Mouse (Mus musculus) MEL (cell line): ENCODE data around the gene Maml2. TPM values are rescaled to one million over a fixed set of nuclear protein-coding genes. Genes with fewer than 3 reads are reported as not detected.

Experiments
- DNase-seq: peaks from one replicate; pipeline ENCODE4 v3.0.0; 2011; ENCODE audit warnings: low read depth, low spot score
- H3K27ac ChIP-seq: 2 replicates; pipeline ENCODE4 v1.5.1; 2012; ENCODE audit warnings: low read depth, mild to moderate bottlenecking, control low read depth, low read length, moderate library complexity; ENCODE audit not compliant: control insufficient read depth
- H3K27me3 ChIP-seq, 2 experiments: fragments of 150-350 bp in 1 of 2; sonication (generic) in 1 of 2; 2 replicates each; pipeline ENCODE4 v1.6.1; 2012; ENCODE audit warnings: low read length in 2 of 2, mild to moderate bottlenecking in 2 of 2, improper control_type of control experiment in 1 of 2, moderate library complexity in 1 of 2; ENCODE audit not compliant: insufficient read depth in 2 of 2, control insufficient read depth in 1 of 2
- H3K36me3 ChIP-seq, 2 experiments: 2 replicates each; pipeline ENCODE4 v1.6.1; 2012 to 2014; ENCODE audit warnings: low read length in 2 of 2, improper control_type of control experiment in 1 of 2, inconsistent platforms in 1 of 2, mild to moderate bottlenecking in 1 of 2; ENCODE audit not compliant: insufficient read depth in 2 of 2, control insufficient read depth in 1 of 2
- H3K4me1 ChIP-seq, 2 experiments: fragments of 150-350 bp in 1 of 2; sonication (generic) in 1 of 2; 2 replicates each; pipeline ENCODE4 v1.6.1; 2012; ENCODE audit warnings: low read length in 2 of 2, improper control_type of control experiment in 1 of 2, mild to moderate bottlenecking in 1 of 2; ENCODE audit not compliant: insufficient read depth in 2 of 2, control insufficient read depth in 1 of 2
- H3K4me3 ChIP-seq, 2 experiments: fragments of 150-350 bp in 1 of 2; sonication (generic) in 1 of 2; 2 replicates each; pipeline ENCODE4 v1.5.1; 2012; ENCODE audit warnings: low read depth in 2 of 2, low read length in 2 of 2, mild to moderate bottlenecking in 2 of 2, moderate library complexity in 2 of 2, control low read depth in 1 of 2, improper control_type of control experiment in 1 of 2; ENCODE audit not compliant: control insufficient read depth in 1 of 2, insufficient read depth in 1 of 2
- H3K79me2 ChIP-seq: 2 replicates; pipeline ENCODE4 v1.6.1; 2012; ENCODE audit warnings: mild to moderate bottlenecking, low read length, moderate library complexity; ENCODE audit not compliant: control insufficient read depth, poor library complexity, insufficient read depth
- H3K9ac ChIP-seq: 2 replicates; pipeline ENCODE4 v1.6.1; 2012; ENCODE audit warnings: low read depth, mild to moderate bottlenecking, control low read depth, low read length, moderate library complexity; ENCODE audit not compliant: control insufficient read depth, poor library complexity, severe bottlenecking
- H3K9me3 ChIP-seq: fragments of 150-350 bp; sonication (generic); replicated peaks from 2 replicates; pipeline ENCODE4 v1.6.1; 2012; ENCODE audit warnings: mild to moderate bottlenecking, low read length, improper control_type of control experiment, moderate library complexity; ENCODE audit not compliant: insufficient read depth
- CHD1 ChIP-seq: IDR thresholded peaks from 2 replicates; pipeline ENCODE4 v1.6.1; 2012; ENCODE audit warnings: low read depth, mild to moderate bottlenecking, inconsistent platforms, low read length, improper control_type of control experiment
- CTCF ChIP-seq, 3 experiments: IDR thresholded peaks in 2 of 3; conservative IDR thresholded peaks in 1 of 3; 2 replicates each; pipeline ENCODE4 v1.5.1; 2011 to 2012; ENCODE audit warnings: low read length in 3 of 3, low read depth in 2 of 3, mild to moderate bottlenecking in 2 of 3, improper control_type of control experiment in 1 of 3, inconsistent platforms in 1 of 3, mixed read lengths in 1 of 3, moderate library complexity in 1 of 3; ENCODE audit not compliant: control insufficient read depth in 1 of 3, insufficient read depth in 1 of 3, poor library complexity in 1 of 3, severe bottlenecking in 1 of 3
- ELF1 ChIP-seq: IDR thresholded peaks from 2 replicates; pipeline ENCODE4 v1.6.1; 2014; ENCODE audit warnings: low read depth, mild to moderate bottlenecking, inconsistent platforms, low read length, improper control_type of control experiment, moderate library complexity
- ETS1 ChIP-seq: IDR thresholded peaks from 2 replicates; pipeline ENCODE4 v1.6.1; 2012; ENCODE audit warnings: low read depth, mild to moderate bottlenecking, inconsistent platforms, low read length, improper control_type of control experiment, moderate library complexity
- HCFC1 ChIP-seq: IDR thresholded peaks from 2 replicates; pipeline ENCODE4 v1.6.1; 2012; ENCODE audit warnings: low read depth, mild to moderate bottlenecking, inconsistent platforms, low read length, improper control_type of control experiment, moderate library complexity
- MEF2A ChIP-seq: IDR thresholded peaks from 2 replicates; pipeline ENCODE4 v1.6.1; 2014; ENCODE audit warnings: low read depth, mild to moderate bottlenecking, inconsistent platforms, low read length, improper control_type of control experiment; ENCODE audit not compliant: poor library complexity, insufficient replicate concordance, severe bottlenecking; ENCODE audit errors: extremely low read depth
- NRF1 ChIP-seq: IDR thresholded peaks from 2 replicates; pipeline ENCODE4 v1.6.1; 2014; ENCODE audit warnings: low read depth, mild to moderate bottlenecking, inconsistent platforms, low read length, improper control_type of control experiment, moderate library complexity; ENCODE audit not compliant: poor library complexity, insufficient read depth, severe bottlenecking
- POLR2A ChIP-seq, 2 experiments: IDR thresholded peaks; 2 replicates each; pipeline ENCODE4 v1.6.1; 2011 to 2012; ENCODE audit warnings: low read length in 2 of 2, mild to moderate bottlenecking in 2 of 2, control low read depth in 1 of 2, improper control_type of control experiment in 1 of 2, low read depth in 1 of 2, moderate library complexity in 1 of 2; ENCODE audit not compliant: control insufficient read depth in 1 of 2, insufficient read depth in 1 of 2, poor library complexity in 1 of 2
- RCOR1 ChIP-seq: IDR thresholded peaks from 2 replicates; pipeline ENCODE4 v1.6.1; 2012; ENCODE audit warnings: low read depth, mild to moderate bottlenecking, inconsistent platforms, low read length, improper control_type of control experiment
- SMC3 ChIP-seq: IDR thresholded peaks from 2 replicates; pipeline ENCODE4 v1.6.1; 2011; ENCODE audit warnings: low read depth, low read length, improper control_type of control experiment
- TAL1 ChIP-seq: IDR thresholded peaks from 2 replicates; pipeline ENCODE4 v1.6.1; 2012; ENCODE audit warnings: mild to moderate bottlenecking, inconsistent platforms, low read length, moderate library complexity, mixed read lengths
- TBP ChIP-seq: IDR thresholded peaks from 2 replicates; pipeline ENCODE4 v1.8.0; 2011; ENCODE audit warnings: low read depth, low read length, improper control_type of control experiment
- TCF12 ChIP-seq: IDR thresholded peaks from 2 replicates; pipeline ENCODE4 v1.6.1; 2014; ENCODE audit warnings: low read depth, mild to moderate bottlenecking, inconsistent platforms, low read length, improper control_type of control experiment, moderate library complexity
- USF1 ChIP-seq: IDR thresholded peaks from 2 replicates; pipeline ENCODE4 v1.6.1; 2014; ENCODE audit warnings: low read depth, mild to moderate bottlenecking, inconsistent platforms, low read length, improper control_type of control experiment, moderate library complexity
- ZC3H11A ChIP-seq: IDR thresholded peaks from 2 replicates; pipeline ENCODE4 v1.6.1; 2012; ENCODE audit warnings: low read depth, mild to moderate bottlenecking, inconsistent platforms, low read length, improper control_type of control experiment
- polyA plus RNA-seq, 2 experiments: library from polyadenylated mRNA; stranded (reverse) in 1 of 2; unstranded in 1 of 2; fragments of >175 nt in 1 of 2; fragments of >200 nt in 1 of 2; gene quantifications; 2 replicates each; pipeline versions ENCODE4 v1.2.1 to v1.2.4; 2012; ENCODE audit warnings: low replicate concordance in 2 of 2, low read depth in 1 of 2; ENCODE audit not compliant: insufficient read length in 2 of 2, insufficient read depth in 1 of 2, missing spikeins in 1 of 2
- total RNA-seq: library from RNA; depleted of rRNA; stranded (reverse); fragments of 300-350 nt; gene quantifications from 2 replicates; pipeline ENCODE4 v1.2.3, GENCODE M21; 2012

The Maml2 gene
- total and polyA plus RNA-seq, 3 experiments, result 0.08 to 0.47 TPM; not detected in 1

GRCm38 (mm10) chr9:13302183-13302825 is 4.5 kb downstream of the Maml2 start:
- Histone ChIP-seq H3K27ac (no peak overlapping the region), H3K9ac (no peak overlapping the region), H3K9me3 (no peaks in the 10 kb centered on the region)
- TF ChIP-seq TAL1 (no peak), USF1 (no peak), MEF2A (no peak), RCOR1 (no peak), ETS1 (no peak), SMC3 (no peak), TBP (no peak), TCF12 (no peak), ELF1 (no peak), NRF1 (no peak), CTCF (IDR thresholded peaks at IDR 0.05 in 2 of 3, conservative IDR thresholded peaks at IDR 0.05 in 1 of 3; ENCODE audit: control insufficient read depth in 1 of 3, insufficient read depth in 1 of 3, low read depth in 2 of 3, low read length in 3 of 3, poor library complexity in 1 of 3, severe bottlenecking in 1 of 3) (no peak), CHD1 (no peak), ZC3H11A (no peak)
- TF ChIP-seq, all 39 proteins: peak for 0
- Histone ChIP-seq H3K79me2 (no peaks in the 10 kb centered on the region; the same call in 1 of the 2 replicates), H3K4me1 (peaks cover 5 to 8% of the 10 kb centered on the region in 2 experiments), H3K4me3 (no peak overlapping the region), H3K36me3 (0 out of 4 replicates have a peak, but pooled peaks cover 0 to 2% of the 10 kb centered on the region in 2 experiments), H3K27me3 (peaks cover 3 to 4% of the 10 kb centered on the region in 2 experiments; a peak in 3 of 4 replicates)
- no peak for DNase-seq

DNA sequence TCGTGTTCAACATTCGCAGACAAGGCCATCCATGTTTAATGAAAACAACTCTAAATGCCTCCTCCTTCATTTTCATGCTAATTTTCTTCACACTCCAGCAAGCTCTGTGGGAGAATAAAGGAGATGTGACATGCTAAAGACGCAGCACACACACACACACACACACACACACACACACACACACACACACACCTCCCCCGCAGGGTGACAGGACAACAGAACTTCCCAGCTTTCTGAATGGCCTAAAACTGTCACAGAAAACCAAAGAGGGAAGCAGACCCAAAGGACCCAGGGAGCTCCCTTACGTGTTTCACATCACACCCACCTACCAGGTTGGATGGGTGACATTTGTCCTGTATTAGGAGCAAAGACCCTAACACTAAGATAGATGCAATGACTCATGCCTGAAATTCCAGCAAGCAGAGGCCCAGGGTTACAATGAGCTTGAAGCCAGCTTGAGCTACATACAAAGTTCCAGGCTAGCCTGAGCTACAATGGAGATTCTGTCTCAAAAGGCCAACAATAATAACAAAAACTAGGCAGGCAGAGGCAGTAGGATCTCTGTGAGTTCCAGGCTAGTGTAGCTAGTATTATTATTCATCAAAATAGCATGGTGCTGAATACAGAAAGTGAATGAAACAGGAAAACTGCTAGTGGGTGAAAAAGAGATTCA is 5.5 kb downstream of the Maml2 start:
- no peaks in the 10 kb centered on the region for H3K9me3 ChIP-seq
- no peak for DNase-seq
- no peak overlapping the region for H3K9ac ChIP-seq
- no peak for TF ChIP-seq POLR2A (IDR thresholded peaks at IDR 0.05; ENCODE audit: control insufficient read depth in 1 of 2, insufficient read depth in 1 of 2, low read depth in 1 of 2, low read length in 2 of 2, poor library complexity in 1 of 2)
- no peak for TF ChIP-seq HCFC1
- no peak overlapping the region for H3K4me3 ChIP-seq
- H3K27me3 ChIP-seq, result peaks cover 3 to 4% of the 10 kb centered on the region in 2 experiments; a peak in 3 of 4 replicates
- no peak overlapping the region for H3K27ac ChIP-seq
- H3K4me1 ChIP-seq, result peaks cover 4 to 5% of the 10 kb centered on the region in 2 experiments
- H3K36me3 ChIP-seq, result 0 out of 4 replicates have a peak, but pooled peaks cover 0 to 2% of the 10 kb centered on the region in 2 experiments
- H3K79me2 ChIP-seq, result no peaks in the 10 kb centered on the region
